Mouse (Mus musculus) forebrain, postnatal 0 days (tissue): ENCODE measurements around the gene Llph. TPM values are rescaled to one million over a fixed set of nuclear protein-coding genes. Genes with fewer than 3 reads are reported as not detected.
A peak's percentile ranks its signal among the peaks of the same experiment; 100 is the strongest.

Source experiments
- ATAC-seq: fragments of 200-750 bp; cut with Nextera tagmentation; 2 replicates; pipeline ENCODE4 v1.8.0; 2017; ENCODE audit warnings: mild to moderate bottlenecking, moderate library complexity
- DNase-seq: peaks from one replicate; pipeline ENCODE4 v3.0.0-alpha.2; 2015
- H3K27ac ChIP-seq: fragments of 300-500 bp; sonication (generic); 2 replicates; pipeline ENCODE4 v1.5.1; 2014; ENCODE audit warnings: low read depth, mild to moderate bottlenecking, antibody characterized with exemption, low read length, moderate library complexity, mixed read lengths
- H3K27me3 ChIP-seq: fragments of 300-500 bp; sonication (generic); 2 replicates; pipeline ENCODE4 v1.6.1; 2014; ENCODE audit warnings: mild to moderate bottlenecking, low read length, mixed read lengths; ENCODE audit not compliant: insufficient read depth
- H3K36me3 ChIP-seq: fragments of 300-500 bp; sonication (generic); 2 replicates; pipeline ENCODE4 v1.6.1; 2014; ENCODE audit warnings: mild to moderate bottlenecking, moderate library complexity; ENCODE audit not compliant: insufficient read depth
- H3K4me1 ChIP-seq: fragments of 300-500 bp; sonication (generic); 2 replicates; pipeline ENCODE4 v1.6.1; 2014; ENCODE audit warnings: antibody characterized with exemption; ENCODE audit not compliant: insufficient read depth
- H3K4me2 ChIP-seq: fragments of 300-500 bp; sonication (generic); 2 replicates; pipeline ENCODE4 v1.6.1; 2014; ENCODE audit warnings: low read depth, mild to moderate bottlenecking, moderate library complexity
- H3K4me3 ChIP-seq: fragments of 300-500 bp; sonication (generic); 2 replicates; pipeline ENCODE4 v1.5.1; 2014; ENCODE audit warnings: low read depth, low read length, mixed read lengths
- H3K9ac ChIP-seq: fragments of 300-500 bp; sonication (generic); 2 replicates; pipeline ENCODE4 v1.6.1; 2014; ENCODE audit warnings: mild to moderate bottlenecking
- H3K9me3 ChIP-seq: fragments of 300-500 bp; sonication (generic); 2 replicates; pipeline ENCODE4 v1.6.1; 2016; ENCODE audit warnings: low read length
- CTCF ChIP-seq: sonication (generic); IDR thresholded peaks from 2 replicates; pipeline ENCODE4 v1.5.1; 2016; ENCODE audit warnings: antibody characterized with exemption, control low read depth, low read depth
- WGBS: fragments of 180-500 bp; shearing (Covaris S2); extraction: QIAGEN DNeasy Blood & Tissue Kit; methylation state at CpG from one replicate; pipeline ENCODE4 v1.1.7; 2014; 5-methylcytosine and 5-hydroxymethylcytosine counted together
- polyA plus RNA-seq: library from polyadenylated mRNA; unstranded; fragments of >200 nt; fragmentation: Nextera tagmentation; extraction: Ambion mirVana; gene quantifications from 2 replicates; pipeline ENCODE4 v1.2.1, GENCODE M21; 2015
- total RNA-seq: library from RNA; depleted of rRNA; stranded (reverse); fragments of >200 nt; gene quantifications from 2 replicates; pipeline ENCODE4 v1.2.3, GENCODE M21; 2014

Gene Llph
- total and polyA plus RNA-seq, 2 experiments from 2014 or later = 22.1 to 42.1 TPM

DNA sequence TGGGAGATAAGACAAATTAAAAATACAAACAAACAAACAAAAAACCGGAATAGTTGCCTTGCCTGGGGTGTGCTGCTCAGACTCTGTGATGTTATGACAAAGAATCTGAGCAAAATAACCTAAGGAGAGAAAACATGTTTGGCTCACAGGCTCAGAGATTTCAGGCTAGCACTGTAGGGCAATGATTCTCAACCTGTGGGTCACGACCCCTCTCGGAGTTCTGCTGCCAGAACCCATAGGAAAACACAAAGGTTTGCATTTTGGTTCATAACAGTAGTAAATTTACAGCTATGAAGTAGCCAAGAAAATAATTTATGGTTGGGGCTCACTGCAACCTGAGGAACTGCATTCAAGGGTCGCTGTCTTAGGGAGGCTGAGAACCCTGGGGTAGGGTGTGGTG is 34.6 kb upstream of the Llph start:
- Histone ChIP-seq H3K9me3 (no peaks in the 10 kb centered on the region), H3K4me3 (no peak overlapping the region), H3K4me1 (no peaks in the 10 kb centered on the region), H3K9ac (no peak overlapping the region), H3K27me3 (no peaks in the 10 kb centered on the region), H3K36me3 (no peaks in the 10 kb centered on the region), H3K27ac (no peak overlapping the region), H3K4me2 (no peak overlapping the region)
- ATAC-seq = no peak
- no peak for DNase-seq
- WGBS = 95% methylated on average over 4 of the region's 4 CpGs
- TF ChIP-seq CTCF = no peak

DNA sequence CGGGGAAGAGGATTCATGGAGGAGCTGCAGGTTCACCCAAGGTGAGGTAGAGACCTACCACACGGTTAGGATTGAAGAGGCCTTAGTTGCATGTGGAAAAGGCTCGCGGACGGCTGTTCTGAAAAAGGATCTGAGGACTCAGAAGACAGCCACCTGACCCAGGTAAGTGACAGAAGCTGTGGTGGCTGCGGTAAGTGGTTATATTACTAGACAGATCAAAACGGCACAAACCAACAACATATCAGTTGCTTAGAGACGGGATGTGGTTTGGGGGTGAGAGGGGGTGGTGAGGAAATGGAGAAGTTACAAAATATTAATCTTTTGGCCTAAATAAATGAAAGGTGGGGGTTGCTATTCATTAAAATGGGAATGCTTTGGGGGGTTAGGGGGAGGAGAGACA is 33.6 kb upstream of the Llph start:
- Histone ChIP-seq H3K36me3 (no peaks in the 10 kb centered on the region), H3K27ac (no peak overlapping the region), H3K4me1 (no peaks in the 10 kb centered on the region), H3K9me3 (no peaks in the 10 kb centered on the region), H3K4me3 (no peak overlapping the region), H3K9ac (no peak overlapping the region), H3K4me2 (no peak overlapping the region), H3K27me3 (no peaks in the 10 kb centered on the region)
- WGBS = 96% methylated on average over 8 of the region's 8 CpGs
- DNase-seq (no peak), ATAC-seq (no peak)
- no peak for TF ChIP-seq CTCF

DNA sequence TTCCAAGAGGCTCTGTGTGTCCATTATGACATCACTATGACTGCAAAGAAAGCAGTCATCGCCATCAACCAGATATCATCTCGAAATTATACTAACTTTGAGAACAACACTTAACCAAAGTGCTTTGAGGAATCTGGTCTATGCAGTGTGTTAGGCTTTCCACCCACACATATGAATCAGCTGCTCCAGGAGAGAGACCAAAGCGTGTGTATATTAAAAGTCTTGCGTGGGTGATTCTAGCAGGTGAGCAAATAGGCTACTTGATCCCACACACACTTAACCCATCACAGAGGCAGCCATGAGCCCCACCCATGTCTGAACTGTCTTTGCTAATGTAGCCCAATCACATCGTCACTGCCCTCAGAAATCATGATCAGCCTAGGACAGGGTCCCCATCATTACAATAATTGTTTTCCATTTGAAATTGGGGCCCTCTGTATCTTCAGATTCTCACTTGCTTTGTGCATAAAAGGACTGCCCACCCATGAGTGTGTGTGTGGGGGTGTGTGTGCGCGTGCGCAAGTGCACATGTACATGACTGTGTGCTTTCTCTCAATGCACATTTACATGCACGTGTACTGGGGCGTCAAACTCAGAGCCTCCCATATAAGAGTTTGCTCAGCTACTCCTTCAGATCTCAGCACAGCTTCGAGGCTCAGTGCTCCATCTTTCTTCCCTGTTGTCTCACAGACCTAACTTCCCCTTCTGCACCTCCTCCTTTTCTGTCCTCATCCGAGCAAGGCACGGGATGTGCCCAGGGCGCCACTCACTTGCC is 29.6 kb upstream of the Llph start:
- WGBS = 80% methylated on average over 14 of the region's 14 CpGs
- no peak overlapping the region for H3K9ac ChIP-seq
- no peaks in the 10 kb centered on the region for H3K36me3 ChIP-seq
- no peak overlapping the region for H3K27ac ChIP-seq
- no peak overlapping the region for H3K4me3 ChIP-seq
- no peaks in the 10 kb centered on the region for H3K4me1 ChIP-seq
- DNase-seq = no peak
- ATAC-seq = no peak
- no peaks in the 10 kb centered on the region for H3K9me3 ChIP-seq
- no peak for TF ChIP-seq CTCF
- H3K27me3 ChIP-seq = peaks cover 8% of the 10 kb centered on the region
- H3K4me2 ChIP-seq = no peak overlapping the region

DNA sequence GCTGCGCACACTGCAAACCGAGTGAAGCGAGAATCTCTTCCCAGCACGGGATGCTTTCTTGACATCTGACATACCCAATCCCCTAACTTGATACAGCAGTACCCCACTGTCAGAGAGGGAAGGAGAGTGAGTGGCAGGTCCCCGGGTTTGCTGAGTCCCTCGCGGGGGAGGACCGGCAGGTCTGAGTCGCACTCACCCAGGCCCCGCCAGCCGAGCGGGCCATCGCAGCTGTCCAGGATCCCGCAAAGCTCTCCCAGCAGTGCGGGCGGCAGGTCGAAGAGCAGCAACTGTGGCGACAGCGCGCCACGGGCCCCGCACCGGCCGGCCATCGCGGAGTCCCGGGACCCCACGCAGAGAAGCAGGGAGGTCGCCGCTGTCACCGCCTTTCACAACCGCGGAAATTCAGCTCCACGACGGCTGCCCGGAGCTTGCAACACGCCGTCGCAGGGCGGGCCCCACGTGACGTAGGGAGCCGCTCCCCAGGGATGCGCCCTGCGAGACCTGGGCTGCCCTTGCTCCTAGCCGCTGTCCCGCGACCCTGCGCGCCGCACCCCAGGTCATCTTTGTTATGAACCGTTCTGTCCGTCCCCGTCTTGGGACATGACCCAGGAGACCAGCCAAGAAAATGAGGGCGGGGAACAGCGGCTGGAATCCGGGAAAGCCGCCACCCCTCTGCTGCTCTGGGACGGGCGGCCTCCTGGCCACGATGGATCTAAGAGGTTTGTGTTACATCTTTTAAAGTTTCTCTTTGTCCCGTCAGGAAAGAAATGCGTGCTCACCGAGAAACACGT is 25.5 kb upstream of the Llph start, which contains the start of gene Tmbim4:
TSS of gene Tmbim4 (plus strand) at position 460 of the 791 bp plus-strand sequence.
- Histone ChIP-seq H3K27ac (no peak within 1 kb of the TSS), H3K9me3 (no peaks in the 10 kb centered on the region), H3K27me3 (peaks cover 10% of the 10 kb centered on the region), H3K36me3 (no peaks in the 10 kb centered on the region), H3K4me3 (peak within 1 kb of the TSS; percentile 37), H3K9ac (0 out of 2 replicates have a peak within 1 kb of the TSS, but pooled peaks have one; percentile 33), H3K4me1 (no peaks in the 10 kb centered on the region), H3K4me2 (peak within 1 kb of the TSS; percentile 65)
- WGBS = 2% methylated on average over 65 of the region's 65 CpGs
- TF ChIP-seq CTCF = no peak
- ATAC-seq (no peak), DNase-seq (no peak)

DNA sequence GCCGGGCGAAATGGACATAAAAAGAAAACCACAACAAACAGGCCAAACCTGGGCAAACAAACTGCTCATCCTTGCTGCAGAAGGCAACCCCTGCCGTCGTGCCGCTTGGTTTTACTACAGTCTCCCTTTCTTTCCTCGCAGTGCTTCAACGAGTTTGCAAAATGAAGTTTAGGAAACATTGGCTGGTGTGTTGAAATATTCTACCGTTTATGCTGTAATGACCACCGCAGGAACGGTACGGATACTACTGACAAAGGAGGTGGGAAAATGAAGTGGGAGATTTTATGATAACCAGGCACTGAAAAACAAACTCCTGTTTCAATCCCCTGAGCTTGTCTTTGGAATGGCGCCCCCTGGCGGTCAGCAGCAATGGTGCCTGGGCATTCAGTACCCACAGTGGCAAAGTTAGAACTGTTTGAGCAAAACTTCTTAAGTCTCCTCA is 24.9 kb upstream of the Llph start, which contains the start of gene Irak3:
TSS of gene Irak3 (minus strand) at position 170 of the 442 bp plus-strand sequence.
- Histone ChIP-seq H3K9me3 (no peaks in the 10 kb centered on the region), H3K27me3 (peaks cover 10% of the 10 kb centered on the region), H3K9ac (0 out of 2 replicates have a peak within 1 kb of the TSS, but pooled peaks have one; percentile 33), H3K4me2 (peak within 1 kb of the TSS; percentile 65), H3K4me3 (peak within 1 kb of the TSS; percentile 37), H3K4me1 (no peaks in the 10 kb centered on the region), H3K27ac (no peak within 1 kb of the TSS), H3K36me3 (no peaks in the 10 kb centered on the region)
- WGBS = 1% methylated on average over 13 of the region's 13 CpGs
- TF ChIP-seq CTCF = peak; percentile 92
- peak; percentile 87 for DNase-seq
- peak; percentile 75 for ATAC-seq

DNA sequence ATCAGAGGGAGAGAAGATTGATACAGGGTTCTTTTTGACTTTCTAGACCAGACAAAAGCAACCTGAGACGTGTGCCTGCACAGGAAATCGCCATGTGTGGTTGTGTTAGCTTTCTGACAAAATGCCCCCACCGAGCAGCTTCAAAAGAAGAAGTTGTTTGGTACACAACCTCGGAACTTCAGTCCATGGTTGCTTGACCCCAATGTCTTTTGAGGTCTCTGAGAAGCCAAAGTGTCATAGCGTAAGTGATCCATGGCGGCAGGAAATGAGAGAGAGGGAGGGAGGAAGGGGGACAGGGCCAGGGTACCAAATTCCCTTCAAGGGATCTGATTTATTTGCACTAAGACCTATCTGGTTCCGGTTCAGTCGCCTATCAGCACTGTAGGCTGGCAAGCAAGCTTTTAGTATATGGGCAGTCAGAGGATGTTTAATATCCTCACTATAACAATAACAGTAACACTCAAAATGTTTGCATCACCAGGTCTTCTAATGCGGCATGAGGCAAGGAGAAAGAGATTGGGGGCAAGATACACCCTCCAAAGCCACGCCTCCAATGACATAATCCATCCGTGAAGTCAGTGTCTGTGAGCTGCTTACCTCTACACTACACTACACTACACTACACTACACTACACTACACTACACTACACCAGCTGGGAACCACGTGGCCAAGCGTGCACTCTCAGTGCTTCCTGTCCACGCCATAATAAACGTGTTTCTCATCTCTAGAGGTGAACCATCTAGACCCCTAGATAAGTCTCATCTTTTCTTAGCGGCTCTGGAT is 24.2 kb upstream of the Llph start:
- H3K27ac ChIP-seq = no peak overlapping the region
- WGBS = 77% methylated on average over 16 of the region's 16 CpGs
- DNase-seq = no peak

More for the DNA sequence above, 24.2 kb upstream of the Llph start:
- no peaks in the 10 kb centered on the region for H3K4me1 ChIP-seq
- H3K36me3 ChIP-seq = no peaks in the 10 kb centered on the region
- no peak overlapping the region for H3K9ac ChIP-seq
- H3K9me3 ChIP-seq = no peaks in the 10 kb centered on the region
- H3K4me3 ChIP-seq = no peak overlapping the region
- peaks cover 10% of the 10 kb centered on the region for H3K27me3 ChIP-seq
- TF ChIP-seq CTCF = no peak
- ATAC-seq = no peak
- H3K4me2 ChIP-seq = no peak overlapping the region
